Mouse (Mus musculus) gastrocnemius, postnatal 25 days (tissue): ENCODE data around the gene Rapgef4. TPM values are rescaled to one million over a fixed set of nuclear protein-coding genes. Genes with fewer than 3 reads are reported as not detected.
"Not testable (repeated sequence)": the region's sequence is repeated elsewhere in the genome, so short reads cannot be mapped to it uniquely, and the experiment has no call there.

ENCODE experiments used
- DNase-seq: peaks from one replicate; pipeline ENCODE4 v3.0.0; 2022
- total RNA-seq, 2 experiments: library from RNA; stranded (reverse); gene quantifications; 1 replicate in 1 of 2; 2 replicates in 1 of 2; pipeline ENCODE4 v1.2.3; 2021

Rapgef4 gene
- total RNA-seq, 2 experiments from 2014 or later = 1.8 to 2.3 TPM

DNA sequence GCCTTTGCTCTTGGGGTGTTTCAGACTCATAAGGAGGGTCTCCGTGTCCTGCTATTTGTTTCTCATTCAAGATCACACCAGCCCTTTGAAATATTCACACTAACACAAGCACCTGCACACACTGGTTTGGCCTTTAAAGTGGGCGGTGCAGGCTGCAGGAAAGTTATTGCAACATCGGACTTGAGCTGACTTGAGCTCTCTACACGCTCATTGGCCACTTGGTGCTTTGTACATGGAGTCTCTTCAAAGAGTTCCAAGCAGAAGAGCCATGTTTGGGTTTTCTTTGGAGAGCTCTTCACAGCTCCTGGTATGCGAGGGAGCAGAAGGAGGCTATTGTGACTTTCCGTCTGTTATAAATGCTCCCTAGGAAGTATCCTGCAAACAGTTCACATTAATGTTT lies 139.2 kb downstream of the Rapgef4 start:
- DNase-seq = no peak

DNA sequence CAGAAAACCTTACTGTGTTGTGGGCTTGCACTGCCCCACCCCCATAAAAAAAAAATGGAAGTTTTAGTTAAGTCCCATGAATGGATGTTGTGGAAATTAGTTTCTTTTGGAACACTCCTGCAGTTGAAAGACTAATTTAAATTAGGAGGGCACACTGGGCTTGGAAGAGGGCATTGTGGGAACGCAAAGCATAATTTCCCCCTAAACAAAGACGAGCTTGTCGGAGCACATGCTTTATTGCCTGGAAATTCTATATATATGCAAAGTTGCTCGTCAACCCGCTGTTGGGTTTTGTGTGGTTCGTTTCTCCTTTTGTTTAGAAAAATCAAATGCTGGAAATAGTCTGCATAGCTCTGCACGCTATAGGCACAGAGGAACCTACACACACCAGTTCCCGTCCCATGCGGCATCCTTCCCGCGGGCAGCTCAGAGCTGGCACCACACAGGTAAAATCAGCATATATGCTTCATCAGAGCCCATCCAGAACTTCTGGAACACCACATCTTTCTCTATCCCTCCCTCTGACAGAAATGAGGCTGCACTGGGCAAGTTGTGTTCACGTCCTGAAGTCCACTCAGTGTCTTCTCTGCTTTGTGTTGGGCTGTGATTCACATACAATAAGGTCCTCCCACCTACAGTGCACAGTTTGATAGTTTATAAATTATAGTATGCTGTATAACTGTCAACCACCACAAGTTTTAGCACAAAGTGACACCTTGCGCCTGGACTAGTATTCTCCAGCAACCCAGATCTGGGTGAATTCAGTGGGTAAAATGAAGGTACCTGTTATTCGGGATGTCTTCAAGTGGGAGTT lies 141.6 kb downstream of the Rapgef4 start:
- no peak for DNase-seq

DNA sequence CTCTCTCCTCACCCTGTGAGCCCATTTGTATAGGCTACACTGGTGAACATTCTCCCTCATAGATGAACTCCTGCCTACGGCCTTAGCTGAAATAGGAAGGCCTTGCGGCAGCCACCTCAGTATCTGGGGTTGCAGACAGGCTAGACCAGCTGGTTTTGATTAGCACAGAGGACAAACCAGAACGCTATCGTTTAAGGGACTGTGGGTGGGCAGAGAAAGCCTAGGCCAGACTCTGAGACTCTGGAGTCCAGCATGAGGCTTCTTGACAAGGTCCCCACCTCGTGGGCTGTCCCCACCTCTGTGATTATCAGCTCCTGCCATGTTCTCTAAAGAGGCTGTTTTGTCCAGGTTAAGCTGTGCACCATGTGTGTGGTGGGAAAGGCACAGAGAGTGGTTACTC lies 142.8 kb downstream of the Rapgef4 start:
- no peak for DNase-seq

DNA sequence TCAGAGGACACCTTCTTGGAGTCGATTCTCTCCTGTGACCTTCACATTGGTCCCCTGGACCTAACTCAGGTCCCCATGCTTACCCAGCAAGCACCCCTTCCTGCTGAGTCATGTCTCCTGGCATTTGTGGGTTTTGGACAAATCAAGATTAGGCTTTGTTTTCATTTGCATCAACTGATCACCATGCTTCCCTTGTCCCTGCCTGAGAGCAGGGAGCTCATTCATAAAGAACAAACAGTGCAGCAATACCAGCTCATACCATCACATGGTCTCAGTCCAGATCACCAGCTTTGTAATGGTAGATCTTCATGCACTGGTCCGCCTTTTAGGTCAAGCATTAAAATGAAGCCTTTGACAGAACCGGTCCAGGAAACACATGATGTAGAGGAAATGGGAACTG lies 144.7 kb downstream of the Rapgef4 start:
- no peak for DNase-seq

DNA sequence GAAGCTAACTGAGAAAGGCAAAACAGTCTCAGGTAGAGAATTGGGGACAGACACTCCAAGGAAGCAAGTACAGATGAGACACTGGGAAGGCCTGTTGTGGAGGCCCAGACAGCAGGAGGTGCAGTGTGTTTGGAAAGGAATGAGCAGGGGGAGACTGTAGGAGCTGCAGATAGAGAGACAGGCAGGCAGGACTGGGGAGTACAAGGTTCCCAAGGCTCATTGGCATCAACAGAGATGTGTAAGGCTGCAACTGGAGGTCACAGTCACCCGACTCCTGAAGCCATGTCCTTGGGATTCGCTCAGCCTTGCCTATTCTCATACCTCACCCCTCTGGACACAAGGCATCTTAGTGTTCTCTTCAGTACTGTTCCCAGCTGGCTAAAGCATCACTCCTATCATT lies 145.4 kb downstream of the Rapgef4 start:
- no peak for DNase-seq

DNA sequence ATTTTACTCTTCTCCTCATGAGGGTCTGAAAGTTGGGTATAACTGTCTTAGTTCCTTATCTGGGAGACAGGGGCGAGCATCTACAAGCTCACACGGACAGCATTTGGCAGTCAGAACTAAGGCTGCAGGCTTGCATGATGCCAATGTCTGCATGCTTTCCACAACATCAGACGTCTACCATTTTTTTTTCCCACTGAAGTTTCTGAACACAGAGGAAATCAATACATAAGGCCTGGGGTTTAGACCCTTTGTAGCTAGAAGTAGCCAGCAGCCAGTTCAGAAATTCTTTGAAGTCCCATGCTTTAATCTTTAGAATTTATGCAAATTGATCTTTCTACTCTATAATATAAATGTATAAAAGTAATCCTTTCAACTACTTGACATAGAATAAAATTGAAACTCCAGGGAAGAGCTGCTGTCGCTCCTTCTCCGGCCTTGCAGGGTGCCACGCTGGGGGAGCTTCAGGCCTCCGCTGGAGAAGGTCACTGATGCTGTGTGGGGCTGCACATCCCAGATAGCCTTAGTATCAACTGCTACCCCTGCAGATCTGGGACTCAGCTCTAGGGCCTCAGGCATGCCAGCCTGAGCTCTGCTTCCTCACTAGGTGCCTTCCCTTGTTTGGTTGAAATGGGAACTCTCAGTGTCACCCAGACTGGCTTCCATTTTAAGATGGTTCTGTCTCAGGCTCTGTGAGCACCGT lies 148.7 kb downstream of the Rapgef4 start:
- no peak for DNase-seq

DNA sequence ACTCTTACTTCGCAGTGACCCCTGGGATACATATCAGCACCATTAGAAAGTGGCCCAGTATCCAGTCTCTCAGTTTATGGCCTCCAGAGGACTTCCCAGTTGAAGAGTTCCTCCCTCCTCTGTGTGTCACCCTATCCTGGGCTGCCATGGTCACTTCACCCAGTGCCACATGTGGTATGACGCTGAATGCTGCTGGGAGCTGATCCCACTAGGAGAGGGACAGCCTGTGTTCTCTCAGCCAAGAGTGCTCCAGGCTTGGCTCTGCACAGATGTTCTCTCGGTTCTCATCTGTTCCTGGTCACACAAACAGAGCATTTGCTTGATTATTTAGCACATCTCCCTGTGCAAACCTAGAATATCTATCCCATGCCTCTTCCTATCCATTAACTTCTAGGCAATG lies 151.2 kb downstream of the Rapgef4 start:
- DNase-seq = no peak

DNA sequence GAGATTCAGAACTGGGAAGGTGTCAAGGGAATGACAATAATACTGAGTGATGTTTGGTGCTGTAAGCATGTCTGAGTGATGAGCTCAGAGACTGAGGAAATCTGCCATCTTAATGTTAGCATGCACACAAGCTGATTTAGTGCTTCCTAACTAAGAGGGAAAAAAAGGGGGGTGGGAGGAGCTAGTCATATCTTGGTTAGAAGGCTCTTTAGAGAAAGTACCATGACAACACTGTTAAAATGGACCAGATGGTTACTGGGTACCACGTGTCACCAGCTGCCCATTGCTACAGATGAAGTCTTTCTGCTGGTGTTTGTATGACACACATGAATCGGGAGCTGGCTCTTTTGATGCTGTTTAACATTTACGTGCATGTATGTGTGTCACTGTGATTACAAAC lies 155.0 kb downstream of the Rapgef4 start:
- DNase-seq = no peak

DNA sequence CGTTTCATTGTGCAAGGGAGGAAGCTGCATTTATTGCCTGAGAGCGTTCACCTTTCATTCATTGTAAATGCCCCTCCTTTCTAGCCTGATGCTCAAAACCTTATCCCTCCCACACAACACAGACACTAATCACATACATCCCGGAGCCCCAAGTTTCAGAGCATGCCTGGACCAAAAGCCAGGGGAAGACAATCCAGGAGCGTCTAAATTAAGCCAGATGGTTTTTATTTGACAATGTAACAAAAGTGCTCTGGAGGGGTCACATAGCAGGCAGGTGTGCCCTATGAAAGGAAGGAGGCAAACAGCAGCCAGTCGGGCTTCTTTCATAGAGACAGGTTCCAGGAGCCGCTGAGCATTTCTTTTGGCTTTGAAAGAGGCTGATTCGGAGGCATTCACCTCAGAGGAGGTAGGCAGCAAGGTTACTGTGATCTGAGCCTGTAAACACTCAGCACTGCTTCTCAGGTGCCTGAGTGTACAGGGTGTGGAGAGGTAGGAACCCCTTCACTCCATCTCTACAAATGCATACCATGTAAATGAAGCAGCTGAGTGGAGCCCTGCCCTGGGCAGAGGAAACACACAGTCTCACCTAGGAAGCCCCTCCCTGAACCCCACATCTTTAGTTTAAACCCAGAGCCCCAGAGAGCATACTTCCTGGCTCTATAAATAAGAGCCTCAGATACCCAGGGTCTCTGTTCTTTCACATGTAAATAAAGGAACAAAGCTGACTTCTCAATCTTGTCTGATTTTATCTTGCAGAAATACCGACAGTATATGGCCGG lies 155.6 kb downstream of the Rapgef4 start:
- DNase-seq = no peak

DNA sequence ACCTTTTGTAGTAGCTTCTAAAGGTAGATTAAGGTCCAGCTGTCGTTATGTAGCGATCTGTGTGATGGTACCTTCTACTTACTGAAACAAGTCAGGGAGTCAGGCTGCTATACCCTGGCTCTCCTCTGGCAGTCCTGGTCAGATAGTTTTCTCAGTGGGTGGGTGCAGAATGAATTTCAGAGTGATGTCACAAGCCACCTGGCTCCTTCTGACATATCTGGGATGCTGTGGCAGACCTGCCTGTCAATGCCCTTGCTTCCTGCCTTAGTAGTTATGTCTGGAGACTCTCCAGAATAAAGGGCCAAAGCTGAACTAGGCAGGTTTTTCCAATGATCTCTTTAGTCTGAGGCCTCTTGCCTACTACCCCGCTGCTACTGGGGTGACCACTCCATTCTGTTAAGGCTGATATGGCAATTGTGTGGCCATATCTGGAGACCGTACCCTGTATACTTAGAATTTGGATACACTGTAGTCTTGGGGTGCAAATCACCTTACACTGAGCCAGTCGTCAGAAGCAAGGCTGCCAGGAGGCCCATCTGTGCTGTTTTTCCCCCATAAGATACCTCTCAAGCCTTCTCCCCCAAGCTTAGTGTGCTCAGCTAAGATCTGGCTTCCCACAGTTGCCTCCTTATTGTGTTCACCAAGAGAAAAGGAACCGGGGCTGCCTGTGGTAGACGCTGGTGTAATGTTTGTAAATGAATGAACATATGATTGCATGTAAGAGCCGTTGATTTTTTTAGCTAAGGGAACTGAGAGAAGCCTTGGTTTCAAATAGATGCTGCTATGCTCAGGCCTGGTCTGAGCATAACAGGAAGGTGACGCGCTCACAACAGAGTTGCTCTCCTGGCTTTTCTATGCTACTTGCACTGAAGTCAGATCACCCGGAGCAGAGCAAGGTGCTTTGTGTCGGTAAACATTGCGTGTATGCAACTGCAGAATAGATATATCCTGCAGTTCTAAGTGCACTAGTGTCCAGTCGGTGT lies 159.1 kb downstream of the Rapgef4 start:
- no peak for DNase-seq

DNA sequence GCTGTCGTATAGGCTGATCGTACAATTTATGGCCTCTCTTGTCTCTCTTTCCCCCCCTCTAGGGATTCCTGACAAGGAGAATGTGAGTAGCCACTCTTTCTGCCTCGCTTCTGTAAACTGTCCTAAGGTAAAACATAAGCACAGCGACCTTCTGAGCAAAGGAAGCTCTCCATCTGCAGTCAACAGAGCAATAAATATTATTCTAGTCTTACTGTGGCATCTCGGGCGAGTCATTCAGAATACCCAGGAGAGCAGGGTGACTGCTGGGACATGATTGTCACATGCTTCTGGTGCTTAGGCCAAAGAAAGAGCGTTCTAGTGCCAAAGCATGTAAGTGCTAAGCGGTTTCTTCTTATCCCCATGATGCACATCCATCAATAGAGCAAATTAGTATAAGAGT lies 160.1 kb downstream of the Rapgef4 start:
- no peak for DNase-seq

DNA sequence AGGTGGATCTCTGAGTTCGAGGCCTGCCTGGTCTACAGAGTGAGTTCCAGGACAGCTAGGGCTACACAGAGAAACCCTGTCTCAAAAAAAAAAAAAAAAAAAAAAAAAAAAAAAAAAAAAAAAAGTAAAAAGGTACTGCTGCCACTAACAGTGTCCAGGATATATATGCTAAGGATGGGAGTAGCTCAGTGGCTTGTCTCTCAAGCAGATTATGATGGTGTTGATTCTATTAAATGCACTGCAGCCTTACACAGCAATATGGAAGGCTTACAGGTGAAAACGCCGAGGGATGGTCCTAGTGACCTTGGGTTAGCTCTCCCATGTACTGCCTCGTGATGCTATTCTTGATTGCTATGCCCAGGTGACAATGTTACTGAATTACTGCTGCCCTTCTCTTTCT lies 160.7 kb downstream of the Rapgef4 start:
- DNase-seq = not testable (repeated sequence)

DNA sequence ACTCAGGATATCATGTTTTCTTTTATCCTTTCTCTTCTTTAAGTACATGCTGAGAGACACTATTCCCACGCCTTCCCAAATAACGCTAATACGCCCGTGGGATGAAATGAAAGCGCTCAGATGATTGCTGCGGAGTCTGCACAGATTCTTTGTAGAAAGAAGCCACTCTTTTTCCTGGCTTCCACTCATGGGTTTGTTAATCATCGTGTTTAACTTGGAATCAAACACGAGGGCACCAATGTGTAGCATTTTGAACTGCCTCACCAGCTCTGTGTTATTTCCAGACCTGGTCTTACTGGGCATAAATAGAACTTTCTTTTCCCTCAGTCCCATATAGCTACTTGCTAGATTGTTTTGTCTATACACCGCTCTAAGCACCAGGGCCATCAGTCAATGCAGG lies 162.4 kb downstream of the Rapgef4 start:
- DNase-seq = no peak

DNA sequence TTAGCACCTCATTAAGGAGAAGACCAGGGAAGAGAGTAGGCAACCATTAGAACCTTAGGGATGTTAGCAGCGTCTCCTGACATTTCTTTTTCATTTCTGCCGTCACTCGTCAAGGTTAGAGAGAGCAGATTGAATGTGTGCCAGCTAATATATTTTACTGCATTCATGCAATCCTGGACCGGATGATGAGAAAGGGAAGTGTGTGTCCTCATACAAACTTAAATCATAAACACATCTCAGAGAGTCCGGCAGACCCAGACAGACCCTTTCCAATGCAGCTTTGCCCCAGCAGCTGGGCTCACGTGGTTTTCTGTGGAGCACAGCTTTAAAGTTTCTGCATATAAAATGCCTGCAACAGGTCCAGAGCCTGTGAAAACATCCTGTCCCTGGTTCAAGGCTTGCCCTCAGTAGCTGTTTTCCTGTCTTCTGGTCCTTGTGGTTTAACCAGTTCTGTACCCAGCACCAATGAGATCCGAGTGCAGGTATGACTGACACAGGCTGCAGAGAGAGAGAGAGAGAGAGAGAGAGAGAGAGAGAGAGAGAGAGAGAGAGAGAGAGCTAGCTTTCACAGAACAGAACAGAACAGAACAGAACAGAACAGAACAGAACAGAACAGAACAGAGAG lies 163.6 kb downstream of the Rapgef4 start:
- DNase-seq = no peak

DNA sequence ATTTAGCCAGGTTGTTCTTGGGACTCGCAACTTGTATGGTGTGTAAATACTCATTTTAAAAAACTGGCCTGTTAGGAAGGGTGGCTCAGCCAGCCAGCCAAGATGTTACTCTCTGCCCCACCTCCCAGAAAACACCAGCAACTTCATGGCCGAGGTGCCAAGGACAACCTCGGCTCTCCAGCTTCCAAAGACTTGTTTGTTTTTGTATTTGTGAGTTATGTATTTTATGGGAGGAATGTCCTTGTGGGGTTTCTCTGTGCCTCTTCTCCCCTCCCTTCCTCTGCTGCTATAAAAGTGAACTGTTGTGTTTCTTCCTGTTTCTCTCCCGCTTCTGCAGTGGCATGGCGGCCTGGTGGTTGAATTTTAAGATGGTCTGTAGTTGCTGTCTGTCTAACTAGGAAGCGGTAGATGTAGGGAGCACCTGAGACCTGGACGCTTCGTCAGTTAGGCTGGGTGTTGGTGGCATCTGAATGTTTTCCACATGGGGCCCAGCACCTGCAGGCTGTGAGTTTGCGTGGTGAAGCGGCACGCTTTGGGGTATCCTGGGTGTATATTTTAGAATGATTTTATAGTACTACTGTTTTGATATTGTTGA lies 164.3 kb downstream of the Rapgef4 start:
- DNase-seq = no peak

DNA sequence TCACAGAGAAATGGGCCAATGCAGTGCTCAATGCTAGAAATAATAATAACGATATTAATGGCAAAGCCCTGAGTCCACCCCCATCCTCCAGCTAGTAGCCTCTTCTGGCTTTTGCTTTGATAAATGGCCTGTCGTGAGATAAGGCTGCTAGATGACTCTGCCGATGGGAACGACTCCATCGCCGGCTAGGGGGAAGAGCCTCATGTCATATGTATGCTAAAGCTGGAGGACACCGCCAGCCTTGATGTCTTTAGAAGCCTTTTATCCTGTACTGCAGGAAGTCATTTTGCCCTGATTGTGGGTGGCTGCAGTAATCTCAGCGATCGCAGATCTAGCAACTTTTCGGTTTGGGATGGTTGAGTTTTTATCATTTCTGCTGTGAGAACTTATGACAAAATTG lies 165.0 kb downstream of the Rapgef4 start:
- no peak for DNase-seq

DNA sequence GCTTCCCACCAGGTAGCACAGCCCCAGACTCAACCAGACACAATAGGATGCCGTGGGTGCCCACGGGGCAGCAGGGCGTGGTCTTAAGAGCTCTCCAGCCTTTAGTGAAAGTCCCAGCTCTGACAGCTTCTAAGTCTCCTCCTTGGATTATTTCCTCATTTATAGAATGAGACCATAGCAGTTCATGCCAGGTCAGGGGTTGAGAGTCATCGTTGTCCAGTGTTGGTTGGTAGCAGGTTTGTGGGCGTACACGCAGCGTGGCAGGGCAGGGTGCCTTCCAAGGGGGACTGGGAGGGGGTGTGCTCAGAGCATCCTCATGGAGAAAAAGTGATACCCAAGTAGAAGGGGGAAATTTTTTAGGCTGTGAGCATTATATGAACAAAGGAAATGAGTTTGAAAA lies 166.2 kb downstream of the Rapgef4 start:
- no peak for DNase-seq

DNA sequence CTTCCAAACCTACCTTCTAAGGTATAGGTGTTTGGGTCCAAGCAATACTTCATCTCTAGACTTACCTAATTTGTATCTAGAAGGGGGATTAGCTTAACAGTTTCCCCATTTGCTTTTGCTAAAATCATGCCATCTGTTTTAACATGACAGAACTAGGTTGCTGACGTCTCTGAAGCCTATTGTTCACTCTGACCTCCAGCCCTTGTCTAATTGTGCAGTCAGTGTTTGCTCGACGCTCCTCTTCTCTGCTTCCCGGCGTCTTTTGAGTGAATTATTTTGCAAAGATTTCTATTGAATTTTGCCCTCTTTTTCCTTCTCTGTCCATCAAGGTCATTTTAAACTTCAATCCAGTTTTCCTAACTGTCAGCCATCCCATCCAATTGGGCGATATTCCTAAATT lies 166.7 kb downstream of the Rapgef4 start:
- no peak for DNase-seq

DNA sequence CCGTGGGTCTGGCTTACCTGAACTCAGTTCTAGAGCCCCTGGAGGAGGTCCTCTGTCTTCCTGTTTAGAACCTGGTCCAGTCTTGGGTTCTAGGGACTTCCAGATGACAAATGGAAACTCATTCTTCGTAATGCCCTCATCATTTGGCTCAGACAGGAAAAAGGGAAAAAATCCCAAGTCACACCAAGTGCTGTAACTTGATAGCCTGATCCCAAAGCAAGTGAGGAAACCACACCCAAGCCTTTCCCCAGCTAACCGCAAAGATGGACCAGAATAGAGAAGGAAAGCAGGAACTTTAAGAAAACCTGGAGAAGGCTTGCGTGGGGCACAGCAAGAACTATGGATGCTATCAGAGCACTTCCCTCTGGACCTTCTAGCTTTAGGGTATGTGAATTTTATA lies 167.6 kb downstream of the Rapgef4 start:
- DNase-seq = no peak

DNA sequence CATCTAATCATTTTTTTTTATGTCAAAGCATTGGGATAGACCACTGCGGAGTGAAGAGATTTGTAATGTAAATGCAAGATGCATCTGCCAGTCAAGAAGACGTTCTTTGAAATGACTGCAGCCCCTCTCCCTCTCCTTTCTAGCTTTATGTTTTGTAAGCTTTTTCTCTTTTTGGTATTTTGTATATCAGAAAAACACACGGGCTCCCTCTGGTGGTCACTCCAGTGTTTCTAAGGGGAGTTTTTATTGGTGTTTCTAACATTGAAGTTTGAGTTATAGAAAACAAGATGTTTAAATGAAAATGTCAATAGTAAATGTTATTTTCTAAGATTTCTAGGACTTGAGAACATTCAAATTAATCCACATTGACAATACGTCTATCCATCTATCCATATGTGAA lies 168.0 kb downstream of the Rapgef4 start:
- DNase-seq = no peak
